Mouse (Mus musculus): ENCODE results near the gene Krt42. TPM values are rescaled to one million over a fixed set of nuclear protein-coding genes. Genes with fewer than 3 reads are reported as not detected.

Krt42 gene
- total RNA-seq (2023) = not detected

GRCm38 (mm10) chr11:100269821-100270332, at the start of gene Krt42:
Gene Krt42, minus strand, starts transcription at chr11:100269871.

GRCm38 (mm10) chr11:100260514-100261234, 9.0 kb downstream of the Krt42 start, which contains the start of gene Krt17:
Gene Krt17, minus strand, starts transcription at chr11:100261029.

GRCm38 (mm10) chr11:100248852-100249465, 20.7 kb downstream of the Krt42 start, which contains the start of gene Krt16:
Gene Krt16, minus strand, starts transcription at chr11:100248902.

Other genes with a start within 250 kb of the Krt42 start
- gene Krt33b, start 240.0 kb downstream of the Krt42 start, total RNA-seq (2023) = not detected
- gene Krt34, start 228.3 kb downstream of the Krt42 start, total RNA-seq (2023) = not detected
- not detected for gene Krt31, start 219.3 kb downstream of the Krt42 start, total RNA-seq (2023)
- gene Krt32, start 181.6 kb downstream of the Krt42 start, total RNA-seq (2023) = not detected
- gene Krt35, start 173.6 kb downstream of the Krt42 start, total RNA-seq (2023) = not detected
- not detected for gene Krt36, start 164.2 kb downstream of the Krt42 start, total RNA-seq (2023)
- not detected for gene Krt13, start 148.3 kb downstream of the Krt42 start, total RNA-seq (2023)
- gene Krt15, start 133.9 kb downstream of the Krt42 start, total RNA-seq (2023) = not detected
- 4.8 TPM for gene Krt19, start 121.2 kb downstream of the Krt42 start, total RNA-seq (2023)
- not detected for gene Krt9, start 76.6 kb downstream of the Krt42 start, total RNA-seq (2023)
- gene Krt14, start 62.3 kb downstream of the Krt42 start, total RNA-seq (2023) = not detected
- not detected for gene Krt16, start 21.0 kb downstream of the Krt42 start, total RNA-seq (2023)
- gene Krt17, start 8.8 kb downstream of the Krt42 start, total RNA-seq (2023) = not detected
- 2,248 TPM for gene Eif1, start 50.0 kb upstream of the Krt42 start, total RNA-seq (2023)
- gene Gast, start 64.5 kb upstream of the Krt42 start, total RNA-seq (2023) = not detected
- gene Hap1, start 86.3 kb upstream of the Krt42 start, total RNA-seq (2023) = 0.86 TPM
- 13.5 TPM for gene Jup, start 127.9 kb upstream of the Krt42 start, total RNA-seq (2023)
- 0.35 TPM for gene P3h4, start 145.0 kb upstream of the Krt42 start, total RNA-seq (2023)
- gene Fkbp10, start 145.8 kb upstream of the Krt42 start, total RNA-seq (2023) = 1.8 TPM
- 91.2 TPM for gene Nt5c3b, start 171.9 kb upstream of the Krt42 start, total RNA-seq (2023)
- gene Klhl10, start 172.0 kb upstream of the Krt42 start, total RNA-seq (2023) = 2.0 TPM
- 27.2 TPM for gene Klhl11, start 202.9 kb upstream of the Krt42 start, total RNA-seq (2023)